Mouse (Mus musculus): Measurements from ENCODE around the gene Olfr506.
"Not testable (repeated sequence)": the region's sequence is repeated elsewhere in the genome, so short reads cannot be mapped to it uniquely, and the experiment has no call there.

- TF ChIP-seq POLR2A (IDR thresholded peaks at IDR 0.05; ENCODE audit: low read depth, low read length); CTCF (IDR thresholded peaks at IDR 0.05; ENCODE audit: borderline replicate concordance, insufficient read depth, low read length): not testable (repeated sequence)
These were observed 6.2 kb downstream of the Olfr506 start for GRCm38 (mm10) chr7:108616781-108617180.

All from embryonic fibroblast, embryonic 13.5 days (primary cell).